Mouse (Mus musculus) bone marrow, adult 2 months (tissue): ENCODE measurements at regions not wholly inside any gene's neighbourhood (a gene's known extent, or its start where the extent isn't known, plus 50 kb on each side); places are given as distances from the start of the nearest gene placed in this dataset.

Source experiments
- CTCF ChIP-seq: fragments of 200-500 bp; IDR thresholded peaks from 2 replicates; pipeline ENCODE4 v1.5.1; 2011; ENCODE audit warnings: low read length, control low read depth; ENCODE audit not compliant: control insufficient read depth, insufficient read depth
- POLR2A ChIP-seq: fragments of 200-500 bp; IDR thresholded peaks from 2 replicates; pipeline ENCODE4 v1.6.1; 2011; ENCODE audit warnings: low read depth, mild to moderate bottlenecking, control low read depth, low read length, borderline replicate concordance; ENCODE audit not compliant: control insufficient read depth

- TF ChIP-seq CTCF (no peak), POLR2A (no peak)
Measured at GRCm38 (mm10) chr13:52026291-52026690, 179.8 kb downstream of the Gadd45g start.
